Mouse (Mus musculus) kidney, adult 11 months (tissue): ENCODE measurements around the gene Narfl.

Source experiments
- DNase-seq: peaks from one replicate; pipeline ENCODE4 v3.0.0; 2022

Narfl gene

DNA sequence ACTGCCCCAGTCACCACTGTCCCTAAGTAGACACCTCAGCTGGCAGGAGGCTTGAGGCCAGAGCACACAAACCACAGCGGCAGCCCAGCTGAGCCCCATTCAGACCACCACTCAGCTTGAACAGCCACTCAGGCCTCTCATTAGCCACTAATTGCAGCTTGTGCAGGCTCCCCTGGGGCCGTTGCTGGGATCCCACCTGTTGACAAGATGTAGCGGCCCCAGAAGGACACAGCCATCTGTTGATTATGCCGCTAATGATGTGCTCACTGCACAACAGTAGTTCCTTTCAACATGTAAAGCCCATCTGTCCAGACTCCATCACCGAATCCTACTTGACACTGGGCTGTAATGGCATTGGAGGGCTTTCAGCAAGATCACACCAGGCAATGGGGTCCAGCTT is 7.7 kb upstream of the Narfl start:
- DNase-seq, result no peak

- no peak for DNase-seq
Observed at GRCm38 (mm10) chr17:25769331-25769730, 4.2 kb upstream of the Narfl start.

GRCm38 (mm10) chr17:25775318-25776062 is 1.9 kb downstream of the Narfl start:
- DNase-seq, result peak; percentile 71

GRCm38 (mm10) chr17:25777948-25778347 is 4.4 kb downstream of the Narfl start:
- no peak for DNase-seq

DNA sequence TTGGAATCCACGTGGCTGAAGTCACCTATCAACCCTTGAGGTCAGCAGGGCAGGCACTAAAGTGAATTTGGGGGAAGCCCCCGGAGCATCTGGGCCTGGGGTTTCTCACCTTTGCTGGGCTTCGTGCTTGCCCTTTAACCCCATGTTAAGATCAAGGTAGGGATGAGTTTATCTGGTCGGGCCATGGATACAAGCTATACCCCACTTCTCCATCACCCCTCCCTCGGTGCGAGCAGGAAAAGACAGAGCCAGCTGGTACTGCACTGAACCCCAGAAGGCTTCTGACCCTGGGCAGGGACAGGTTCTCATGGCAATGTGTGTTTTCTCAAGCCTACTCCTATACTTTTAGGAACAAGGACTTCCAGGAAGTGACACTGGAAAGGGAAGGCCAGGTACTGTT is 7.8 kb downstream of the Narfl start:
- no peak for DNase-seq

DNA sequence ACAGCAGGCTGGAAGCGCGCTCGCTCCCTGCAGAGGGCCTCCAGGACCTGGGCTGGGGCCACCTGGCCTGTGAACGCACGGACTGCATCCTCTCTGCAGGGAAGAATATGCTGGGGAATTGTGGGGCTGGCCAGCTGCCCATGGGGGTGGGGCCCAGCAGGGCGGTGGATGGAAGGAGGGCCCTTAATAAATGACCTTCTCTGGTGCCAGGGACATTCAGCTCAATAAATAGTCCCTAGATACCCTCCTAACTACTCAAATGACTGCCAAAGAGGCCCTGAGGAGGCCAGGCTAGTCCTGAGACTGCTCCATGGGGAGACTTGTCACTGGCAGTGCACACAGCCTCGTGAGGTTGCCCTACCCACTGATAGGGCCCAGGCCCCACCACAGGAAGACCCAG is 9.5 kb downstream of the Narfl start:
- no peak for DNase-seq

GRCm38 (mm10) chr17:25783861-25784574 is 10.4 kb downstream of the Narfl start:
- DNase-seq, result no peak

DNA sequence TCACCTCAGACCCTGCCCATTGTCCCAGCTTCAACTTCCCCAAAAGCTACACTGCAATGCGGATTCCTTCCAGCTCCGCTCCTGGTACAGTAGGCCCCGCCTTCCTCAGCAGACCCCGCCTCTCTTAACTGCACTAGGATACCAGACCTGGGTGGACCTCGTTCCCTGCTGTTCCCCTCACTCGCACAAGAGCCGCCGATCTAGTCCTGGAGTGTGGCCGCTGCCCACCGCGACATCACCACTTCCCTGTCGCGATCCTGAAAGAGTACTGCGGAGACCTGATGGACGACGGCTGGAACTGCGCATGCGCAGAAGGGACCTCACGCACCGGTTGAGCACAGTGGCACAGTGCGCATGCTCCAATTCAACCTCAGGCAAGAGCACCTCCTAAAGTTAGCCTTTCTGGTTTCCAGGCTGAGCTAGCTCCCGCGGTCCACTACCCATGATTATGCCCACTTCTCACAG is 11.7 kb downstream of the Narfl start, which contains the start of gene Haghl:
Haghl (minus strand) TSS at position 393 of the 465 bp plus-strand sequence.
- DNase-seq, result peak; percentile 96

- DNase-seq, result no peak
Observed at GRCm38 (mm10) chr17:25786280-25786679, 12.7 kb downstream of the Narfl start, which contains the start of gene Ccdc78. Ccdc78 (plus strand) TSS chr17:25786580.

DNA sequence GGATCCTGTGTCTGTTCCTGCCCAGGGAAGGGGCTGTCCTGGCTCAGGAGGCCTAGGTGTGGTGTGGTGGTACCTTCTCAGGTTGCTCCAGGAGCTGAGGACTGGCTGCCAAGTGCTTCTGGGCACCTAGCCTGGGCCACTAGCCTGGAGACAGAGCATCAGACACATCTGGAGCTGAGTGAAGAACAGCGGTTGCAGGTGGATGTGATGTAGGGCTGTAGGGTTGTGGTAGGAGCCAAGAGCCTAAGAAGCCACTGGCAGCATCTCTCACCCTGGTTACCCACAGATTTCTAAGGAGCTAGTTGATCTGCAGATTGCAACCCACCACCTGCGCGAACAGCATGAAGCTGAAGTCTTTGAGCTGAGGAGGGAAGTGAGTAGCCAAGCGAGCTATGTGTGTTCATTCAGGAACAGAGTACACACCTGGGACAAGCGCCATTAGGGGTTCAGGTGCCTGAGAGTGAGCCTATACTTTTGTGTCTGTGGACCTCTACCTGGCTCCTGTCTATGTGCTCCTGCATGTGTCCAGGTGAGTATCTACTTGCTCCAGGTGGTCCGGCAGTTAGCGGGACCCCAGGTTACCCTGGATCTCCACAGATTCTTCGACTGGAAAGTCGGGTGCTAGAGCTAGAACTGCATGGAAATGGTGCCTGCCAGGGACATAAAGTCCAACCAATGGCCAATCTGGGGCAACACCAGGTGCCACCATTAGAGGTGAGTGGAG is 13.4 kb downstream of the Narfl start:
- DNase-seq, result no peak

DNA sequence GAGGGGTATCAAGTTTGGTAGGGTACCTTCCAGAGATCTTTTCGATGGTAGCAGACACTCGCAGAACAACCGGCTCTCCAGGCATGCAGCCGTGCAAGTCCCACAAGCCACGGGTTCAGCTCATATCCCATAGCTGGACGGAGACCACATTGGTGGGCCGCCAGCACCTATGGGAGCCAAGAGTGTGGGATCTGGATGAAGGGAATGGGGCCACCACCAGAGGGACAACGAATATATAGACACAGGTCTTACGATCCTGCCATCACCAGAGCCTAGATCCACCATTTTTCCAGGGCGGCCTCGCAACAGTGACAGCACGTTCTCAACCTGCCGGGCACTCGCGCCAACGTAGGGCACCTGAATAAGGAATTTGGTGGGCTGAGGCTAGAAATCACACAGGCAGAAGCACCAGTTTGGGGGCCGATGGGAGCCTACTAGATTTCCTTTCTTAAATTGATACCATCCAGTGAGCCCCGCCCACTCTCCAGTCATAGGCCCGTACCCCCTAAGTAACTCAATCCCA is 17.8 kb downstream of the Narfl start:
- no peak for DNase-seq

DNA sequence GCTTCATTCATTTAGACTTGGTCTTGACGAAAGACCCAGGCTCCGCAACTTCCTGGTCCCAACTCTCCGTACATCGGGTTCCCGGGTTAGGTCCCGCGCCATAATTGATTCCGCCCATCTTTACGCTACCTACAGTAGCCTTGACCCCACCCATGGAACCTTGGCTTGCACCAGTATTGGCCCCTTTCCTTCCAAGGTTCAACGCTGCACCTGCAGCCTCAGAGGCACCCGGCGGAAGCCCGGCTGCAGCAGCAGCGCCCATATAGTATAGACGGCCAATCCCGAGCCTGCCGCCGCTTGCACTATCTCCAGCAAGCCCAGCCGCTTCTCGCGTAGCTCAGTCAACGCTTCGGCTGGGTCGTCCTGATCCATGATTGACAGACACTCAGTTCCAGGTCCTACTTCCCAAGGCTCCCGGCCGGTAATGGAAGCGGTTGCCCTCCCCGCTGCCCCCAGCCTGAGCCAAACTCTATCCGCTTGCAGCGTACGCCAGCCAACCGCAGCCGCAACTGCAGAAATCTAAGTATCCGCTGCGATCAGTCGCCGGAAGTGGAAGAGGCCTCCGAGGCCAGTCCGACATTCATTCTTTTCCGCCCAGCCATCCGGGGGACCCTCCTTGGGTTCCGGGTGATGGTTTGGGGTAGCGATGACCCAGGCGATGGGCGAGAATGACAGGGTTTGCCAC is 18.4 kb downstream of the Narfl start:
- DNase-seq, result peak; percentile 73

- peak; percentile 80 for DNase-seq
Observed at GRCm38 (mm10) chr17:25792615-25793014, 19.0 kb downstream of the Narfl start, which contains the start of gene Fam173a. Fam173a (minus strand) TSS chr17:25792901.

DNA sequence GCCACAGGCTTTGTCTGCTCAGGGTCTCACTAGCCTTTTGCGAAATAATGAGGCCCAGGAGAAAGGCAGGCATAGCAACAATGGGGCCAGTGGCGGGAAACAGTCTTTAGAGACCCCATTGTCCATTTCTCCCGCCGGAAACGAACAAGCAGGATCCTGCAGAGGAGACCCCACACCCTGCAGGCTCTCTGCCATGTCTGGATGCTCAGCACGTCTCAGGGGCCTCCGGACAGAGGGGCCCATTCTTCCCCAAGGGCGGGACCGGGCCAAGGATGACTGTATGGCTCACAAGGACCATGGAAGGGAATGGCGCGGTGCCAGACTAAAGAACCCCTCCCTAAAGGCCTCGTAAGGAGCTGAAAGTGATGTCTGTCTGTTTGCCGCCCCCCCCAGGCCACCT is 20.6 kb downstream of the Narfl start:
- DNase-seq, result no peak

GRCm38 (mm10) chr17:25794998-25795397 is 21.4 kb downstream of the Narfl start:
- DNase-seq, result no peak

DNA sequence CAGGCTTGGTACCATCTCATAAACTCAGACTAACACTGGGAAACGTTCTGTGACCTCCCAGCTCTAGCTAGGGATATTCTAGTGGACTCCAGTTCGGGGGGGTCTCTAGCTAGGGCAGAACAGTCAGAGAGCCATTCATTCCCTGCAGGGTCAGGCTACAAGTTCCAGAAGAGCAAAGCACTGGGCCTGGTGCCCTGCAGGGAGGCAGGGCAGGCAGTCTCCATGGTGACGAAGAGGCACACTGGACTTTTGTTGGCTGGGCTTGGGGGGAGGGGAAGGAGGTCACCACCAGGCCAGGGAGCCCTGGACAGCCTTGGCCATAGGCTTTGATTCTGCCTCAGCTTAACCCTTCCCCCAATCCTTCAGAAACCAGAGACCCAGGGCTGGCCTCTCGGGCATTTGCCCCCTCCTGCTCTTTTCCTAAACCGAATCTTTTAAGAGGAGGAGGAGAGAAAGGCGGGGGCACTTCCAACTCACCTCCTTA is 22.1 kb downstream of the Narfl start, which contains the start of gene AC134908.4:
AC134908.4 (minus strand) TSS at position 51 of the 484 bp plus-strand sequence.
- peak; percentile 83 for DNase-seq

GRCm38 (mm10) chr17:25796211-25796771 is 22.7 kb downstream of the Narfl start:
- no peak for DNase-seq

DNA sequence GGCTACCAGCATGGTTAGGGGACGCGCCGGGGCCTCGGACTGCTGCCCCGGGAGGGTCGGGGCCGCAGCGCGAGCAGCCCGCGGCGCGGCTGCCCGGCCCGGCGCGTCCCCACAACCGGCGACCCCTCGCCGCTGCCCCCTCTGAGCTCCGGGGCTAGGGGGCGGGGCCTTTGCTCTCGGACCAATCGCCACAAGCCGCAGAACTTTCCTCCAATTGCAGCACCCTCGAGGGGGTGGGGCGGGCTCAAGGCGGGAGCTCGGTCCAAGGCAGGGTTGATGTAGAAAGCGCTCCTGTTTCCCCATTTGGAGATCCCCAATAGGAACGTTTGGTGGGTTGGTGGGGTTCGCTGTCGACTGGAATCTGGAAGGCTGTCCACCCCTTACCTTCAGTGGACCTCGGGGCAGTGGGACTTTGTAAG is 23.4 kb downstream of the Narfl start, which contains the start of gene Metrn:
Metrn (minus strand) TSS at position 186 of the 419 bp plus-strand sequence.
- DNase-seq, result peak; percentile 83

DNA sequence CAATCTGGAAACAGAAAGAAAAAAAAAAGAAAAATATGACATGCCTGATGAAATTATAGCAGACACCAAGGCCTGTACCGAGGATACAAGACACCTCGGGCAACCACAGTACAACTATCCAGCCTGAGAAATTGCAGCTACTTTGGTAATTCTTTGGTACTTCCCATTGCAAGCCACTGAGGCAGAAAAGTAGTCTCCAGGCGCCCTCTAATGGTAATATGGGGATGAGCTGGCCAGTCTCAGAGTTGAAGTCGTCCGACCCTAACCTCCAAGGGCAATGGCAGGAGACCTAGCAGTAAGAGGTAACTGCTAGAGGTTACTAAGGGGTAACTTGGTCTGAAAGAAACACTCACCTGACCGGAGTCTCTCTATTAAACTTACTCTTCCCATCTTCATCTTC is 27.5 kb downstream of the Narfl start:
- peak; percentile 77 for DNase-seq

GRCm38 (mm10) chr17:25802825-25803517 is 29.4 kb downstream of the Narfl start:
- no peak for DNase-seq

DNA sequence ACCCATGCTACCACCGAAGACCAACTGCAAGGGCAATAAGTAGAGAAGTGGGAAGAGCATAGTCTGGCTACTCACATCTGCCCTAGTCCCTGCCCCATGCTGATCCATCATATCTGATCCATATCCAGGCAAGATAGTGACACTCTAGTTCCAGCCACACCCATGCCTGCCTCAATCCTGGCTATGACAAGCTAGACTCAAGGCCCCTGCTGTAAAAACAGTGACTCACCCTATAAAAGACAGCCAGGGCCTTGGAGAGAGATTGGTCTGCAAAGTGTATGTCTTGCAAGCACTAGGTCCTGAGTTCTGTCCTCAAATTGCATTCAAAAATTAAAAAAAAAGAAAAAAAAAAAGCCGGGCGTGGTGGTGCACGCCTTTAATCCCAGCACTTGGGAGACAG is 32.9 kb downstream of the Narfl start:
- DNase-seq, result no peak
